Mouse (Mus musculus): ENCODE measurements around the gene Plekhs1. TPM values are rescaled to one million over a fixed set of nuclear protein-coding genes. Genes with fewer than 3 reads are reported as not detected.

The Plekhs1 gene
- 0.49 and 0.72 TPM in 2 replicates for polyA plus RNA-seq (2015; fragmentation: Nextera tagmentation; extraction: Ambion mirVana)

GRCm38 (mm10) chr19:56461522-56462101, at the start of gene Plekhs1:
TSS of gene Plekhs1 (plus strand) at chr19:56461640.
- 55% methylated on average over 10 of the region's 10 CpGs for WGBS
- Histone ChIP-seq H3K4me3 (replicated peaks) (no peak within 1 kb of the TSS), H3K27ac (no peak within 1 kb of the TSS), H3K27me3 (replicated peaks) (no peaks in the 10 kb centered on the region), H3K4me1 (replicated peaks) (peaks cover 5% of the 10 kb centered on the region; the same call in 1 of the 2 replicates), H3K9me3 (no peaks in the 10 kb centered on the region), H3K9ac (no peak within 1 kb of the TSS), H3K36me3 (no peaks in the 10 kb centered on the region), H3K4me2 (replicated peaks) (no peak within 1 kb of the TSS)
- peak; percentile 92 for ATAC-seq

GRCm38 (mm10) chr19:56418404-56418803, 43.0 kb upstream of the Plekhs1 start:
- 67% methylated on average over 4 of the region's 4 CpGs for WGBS

GRCm38 (mm10) chr19:56419452-56419851, 42.0 kb upstream of the Plekhs1 start:
- Histone ChIP-seq H3K27ac (no peak overlapping the region), H3K9ac (no peak overlapping the region), H3K4me2 (replicated peaks) (no peak overlapping the region), H3K9me3 (no peaks in the 10 kb centered on the region), H3K4me3 (replicated peaks) (no peak overlapping the region), H3K4me1 (replicated peaks) (peaks cover 13% of the 10 kb centered on the region), H3K36me3 (no peaks in the 10 kb centered on the region), H3K27me3 (replicated peaks) (no peaks in the 10 kb centered on the region)
- WGBS = 71% methylated on average over 9 of the region's 9 CpGs
- no peak for ATAC-seq

More at GRCm38 (mm10) chr19:56418404-56418803, 43.0 kb upstream of the Plekhs1 start:
- H3K27ac ChIP-seq = no peak overlapping the region
- H3K4me3 ChIP-seq (replicated peaks) = no peak overlapping the region
- H3K9ac ChIP-seq = no peak overlapping the region
- H3K36me3 ChIP-seq = no peaks in the 10 kb centered on the region
- H3K4me2 ChIP-seq (replicated peaks) = no peak overlapping the region
- H3K9me3 ChIP-seq = no peaks in the 10 kb centered on the region
- no peaks in the 10 kb centered on the region for H3K27me3 ChIP-seq (replicated peaks)
- H3K4me1 ChIP-seq (replicated peaks) = peaks cover 10% of the 10 kb centered on the region; the same call in 1 of the 2 replicates
- ATAC-seq = peak; percentile 84

- H3K36me3 ChIP-seq = no peaks in the 10 kb centered on the region
- no peak overlapping the region for H3K4me3 ChIP-seq (replicated peaks)
- H3K9ac ChIP-seq = no peak overlapping the region
- H3K27me3 ChIP-seq (replicated peaks) = no peaks in the 10 kb centered on the region
- ATAC-seq = no peak
- H3K4me1 ChIP-seq (replicated peaks) = peaks cover 21% of the 10 kb centered on the region
- no peaks in the 10 kb centered on the region for H3K9me3 ChIP-seq
- no peak overlapping the region for H3K4me2 ChIP-seq (replicated peaks)
- WGBS = 86% methylated on average over 3 of the region's 3 CpGs
- no peak overlapping the region for H3K27ac ChIP-seq
Measured at GRCm38 (mm10) chr19:56420345-56420744, 41.1 kb upstream of the Plekhs1 start.

GRCm38 (mm10) chr19:56422476-56423338, 38.7 kb upstream of the Plekhs1 start:
- Histone ChIP-seq H3K27me3 (replicated peaks) (no peaks in the 10 kb centered on the region), H3K9me3 (no peaks in the 10 kb centered on the region), H3K4me2 (replicated peaks) (no peak overlapping the region), H3K9ac (no peak overlapping the region), H3K36me3 (no peaks in the 10 kb centered on the region), H3K27ac (peak overlapping the region; percentile 57), H3K4me3 (replicated peaks) (no peak overlapping the region), H3K4me1 (replicated peaks) (peaks cover 26% of the 10 kb centered on the region)
- WGBS = 32% methylated on average over 14 of the region's 14 CpGs
- ATAC-seq = peak; percentile 42

GRCm38 (mm10) chr19:56423370-56423769, 38.1 kb upstream of the Plekhs1 start:
- WGBS = 46% methylated on average over 12 of the region's 12 CpGs
- peak overlapping the region; percentile 57 for H3K27ac ChIP-seq
- no peaks in the 10 kb centered on the region for H3K36me3 ChIP-seq
- H3K4me3 ChIP-seq (replicated peaks) = no peak overlapping the region
- H3K9me3 ChIP-seq = no peaks in the 10 kb centered on the region
- 0 out of 2 replicates have a peak overlapping the region, but pooled peaks have one; percentile 0 for H3K4me2 ChIP-seq (replicated peaks)
- peaks cover 26% of the 10 kb centered on the region for H3K4me1 ChIP-seq (replicated peaks)
- H3K27me3 ChIP-seq (replicated peaks) = no peaks in the 10 kb centered on the region
- ATAC-seq = peak; percentile 18
- H3K9ac ChIP-seq = no peak overlapping the region

- no peak for ATAC-seq
- 60% methylated on average over 17 of the region's 17 CpGs for WGBS
Measured at GRCm38 (mm10) chr19:56424606-56425395, 36.6 kb upstream of the Plekhs1 start.

GRCm38 (mm10) chr19:56425492-56425891, 35.9 kb upstream of the Plekhs1 start:
- H3K4me2 ChIP-seq (replicated peaks) = no peak overlapping the region
- peak overlapping the region; percentile 69 for H3K27ac ChIP-seq
- ATAC-seq = 0 out of 2 replicates have a peak, but pooled peaks have one; percentile 15
- H3K4me3 ChIP-seq (replicated peaks) = no peak overlapping the region
- no peaks in the 10 kb centered on the region for H3K27me3 ChIP-seq (replicated peaks)
- WGBS = 49% methylated on average over 9 of the region's 9 CpGs
- H3K4me1 ChIP-seq (replicated peaks) = peaks cover 24% of the 10 kb centered on the region
- H3K9me3 ChIP-seq = no peaks in the 10 kb centered on the region
- no peaks in the 10 kb centered on the region for H3K36me3 ChIP-seq
- H3K9ac ChIP-seq = no peak overlapping the region

More at GRCm38 (mm10) chr19:56424606-56425395, 36.6 kb upstream of the Plekhs1 start:
- Histone ChIP-seq H3K9me3 (no peaks in the 10 kb centered on the region), H3K27ac (no peak overlapping the region), H3K36me3 (no peaks in the 10 kb centered on the region), H3K4me3 (replicated peaks) (no peak overlapping the region), H3K4me1 (replicated peaks) (peaks cover 24% of the 10 kb centered on the region), H3K9ac (no peak overlapping the region), H3K4me2 (replicated peaks) (no peak overlapping the region), H3K27me3 (replicated peaks) (no peaks in the 10 kb centered on the region)

GRCm38 (mm10) chr19:56430369-56430768, 31.1 kb upstream of the Plekhs1 start:
- Histone ChIP-seq H3K4me3 (replicated peaks) (no peak overlapping the region), H3K27me3 (replicated peaks) (no peaks in the 10 kb centered on the region), H3K4me2 (replicated peaks) (no peak overlapping the region), H3K27ac (no peak overlapping the region), H3K4me1 (replicated peaks) (peaks cover 7% of the 10 kb centered on the region), H3K9ac (no peak overlapping the region), H3K9me3 (no peaks in the 10 kb centered on the region), H3K36me3 (peaks cover 8% of the 10 kb centered on the region; the same call in 1 of the 2 replicates)
- WGBS = 71% methylated on average over 8 of the region's 8 CpGs
- no peak for ATAC-seq

- Histone ChIP-seq H3K4me2 (replicated peaks) (no peak overlapping the region), H3K27ac (no peak overlapping the region), H3K27me3 (replicated peaks) (no peaks in the 10 kb centered on the region), H3K4me3 (replicated peaks) (no peak overlapping the region), H3K9me3 (no peaks in the 10 kb centered on the region), H3K36me3 (peaks cover 8% of the 10 kb centered on the region; the same call in 1 of the 2 replicates), H3K4me1 (replicated peaks) (0 out of 2 replicates have a peak, but pooled peaks cover 2% of the 10 kb centered on the region), H3K9ac (no peak overlapping the region)
- ATAC-seq = no peak
- WGBS = 48% methylated on average over 10 of the region's 10 CpGs
Measured at GRCm38 (mm10) chr19:56432706-56433105, 28.7 kb upstream of the Plekhs1 start.

GRCm38 (mm10) chr19:56433581-56433980, 27.9 kb upstream of the Plekhs1 start:
- 85% methylated on average over 7 of the region's 7 CpGs for WGBS
- H3K4me3 ChIP-seq (replicated peaks) = no peak overlapping the region
- ATAC-seq = no peak

GRCm38 (mm10) chr19:56436380-56436779, 25.1 kb upstream of the Plekhs1 start:
- no peaks in the 10 kb centered on the region for H3K9me3 ChIP-seq
- H3K4me3 ChIP-seq (replicated peaks) = no peak overlapping the region
- peaks cover 10% of the 10 kb centered on the region for H3K36me3 ChIP-seq
- WGBS = 76% methylated on average over 13 of the region's 13 CpGs
- H3K4me1 ChIP-seq (replicated peaks) = peaks cover 7% of the 10 kb centered on the region; the same call in 1 of the 2 replicates
- H3K4me2 ChIP-seq (replicated peaks) = no peak overlapping the region
- no peak overlapping the region for H3K27ac ChIP-seq
- no peaks in the 10 kb centered on the region for H3K27me3 ChIP-seq (replicated peaks)
- H3K9ac ChIP-seq = no peak overlapping the region
- ATAC-seq = no peak

More at GRCm38 (mm10) chr19:56433581-56433980, 27.9 kb upstream of the Plekhs1 start:
- H3K9me3 ChIP-seq = no peaks in the 10 kb centered on the region
- peaks cover 7% of the 10 kb centered on the region; the same call in 1 of the 2 replicates for H3K4me1 ChIP-seq (replicated peaks)
- H3K9ac ChIP-seq = no peak overlapping the region
- H3K27ac ChIP-seq = no peak overlapping the region
- peaks cover 8% of the 10 kb centered on the region for H3K36me3 ChIP-seq
- no peak overlapping the region for H3K4me2 ChIP-seq (replicated peaks)
- no peaks in the 10 kb centered on the region for H3K27me3 ChIP-seq (replicated peaks)
